Mouse (Mus musculus): ENCODE measurements around the gene Bcar1. TPM values are rescaled to one million over a fixed set of nuclear protein-coding genes. Genes with fewer than 3 reads are reported as not detected.

Gene Bcar1
- polyA plus RNA-seq, 1 experiment from 2014 or later: 54.2 TPM

DNA sequence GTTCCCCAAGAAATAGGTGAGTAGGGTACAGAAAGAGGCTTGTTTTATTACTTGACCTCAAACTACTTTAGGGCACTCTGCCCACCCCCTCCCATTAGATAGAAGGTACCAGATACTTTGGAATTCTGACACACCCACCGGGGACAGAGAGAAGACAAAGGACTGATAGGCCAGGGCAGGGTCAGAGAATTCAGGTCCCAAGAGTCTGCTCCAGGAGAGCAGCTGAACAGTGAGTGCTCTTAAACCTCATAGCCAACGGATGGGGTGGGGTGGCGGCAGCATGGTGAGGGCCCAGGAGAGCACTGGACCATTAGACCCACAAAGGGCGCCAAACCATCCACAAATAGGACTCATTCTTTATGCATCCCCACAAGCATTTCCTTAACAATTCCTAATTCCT lies 22.0 kb upstream of the Bcar1 start:
- ATAC-seq (ENCODE audit: low FRiP score, low read depth): no peak

DNA sequence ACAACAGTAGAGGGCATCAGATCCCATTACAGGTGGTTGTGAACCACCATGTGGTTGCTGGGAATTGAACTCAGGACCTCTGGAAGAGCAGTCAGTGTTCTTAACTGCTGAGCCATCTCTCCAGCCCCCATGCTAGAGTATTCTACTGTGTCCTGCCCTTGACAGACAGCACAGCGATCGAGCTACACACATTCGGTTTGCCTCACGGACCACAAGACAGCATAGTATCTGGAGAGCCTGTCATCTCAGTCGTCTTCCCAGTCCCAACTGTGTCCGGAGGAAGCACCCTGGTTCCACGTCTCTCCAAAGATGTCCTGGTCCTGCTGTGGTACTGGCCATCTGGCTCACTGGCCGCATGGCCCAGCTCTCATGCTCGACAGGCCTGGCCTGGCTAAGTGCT lies 21.5 kb upstream of the Bcar1 start:
- Histone ChIP-seq H3K4me3 (no peak overlapping the region), H3K36me3 (peaks cover 3% of the 10 kb centered on the region; the same call in 1 of the 2 replicates), H3K4me2 (no peak overlapping the region), H3K9ac (no peak overlapping the region), H3K27ac (replicated peaks) (no peak overlapping the region), H3K27me3 (no peaks in the 10 kb centered on the region), H3K4me1 (replicated peaks) (peaks cover 15% of the 10 kb centered on the region), H3K9me3 (no peaks in the 10 kb centered on the region)
- no peak for ATAC-seq (ENCODE audit: low FRiP score, low read depth)
- WGBS: 97% methylated on average over 9 of the region's 9 CpGs

More for the DNA sequence above, 22.0 kb upstream of the Bcar1 start:
- WGBS: 83% methylated on average over 4 of the region's 4 CpGs
- H3K4me1 ChIP-seq (replicated peaks): peaks cover 19% of the 10 kb centered on the region
- H3K27ac ChIP-seq (replicated peaks): no peak overlapping the region
- peaks cover 3% of the 10 kb centered on the region; the same call in 1 of the 2 replicates for H3K36me3 ChIP-seq
- H3K4me2 ChIP-seq: no peak overlapping the region
- no peak overlapping the region for H3K9ac ChIP-seq
- H3K27me3 ChIP-seq: no peaks in the 10 kb centered on the region
- H3K4me3 ChIP-seq: no peak overlapping the region
- H3K9me3 ChIP-seq: no peaks in the 10 kb centered on the region

DNA sequence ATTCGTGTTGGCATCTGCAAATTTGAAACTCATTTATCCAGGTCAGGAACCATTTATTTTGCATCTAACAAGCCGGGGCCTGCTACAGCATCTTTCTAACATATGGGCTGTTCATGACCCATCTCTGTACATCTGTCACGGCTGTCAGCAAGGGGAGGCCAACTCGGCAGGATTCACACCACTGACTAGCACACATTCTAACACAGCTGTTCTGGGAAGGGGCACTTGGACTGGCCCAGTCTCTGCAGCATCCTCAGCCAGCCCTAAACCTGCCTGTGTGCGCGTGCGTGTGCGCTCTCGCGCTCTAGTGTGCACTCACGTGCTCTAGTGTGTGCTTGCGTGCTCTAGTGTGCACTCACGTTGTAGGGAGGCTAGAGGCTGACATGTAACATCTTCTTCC lies 17.1 kb upstream of the Bcar1 start:
- no peaks in the 10 kb centered on the region for H3K27me3 ChIP-seq
- 0 out of 2 replicates have a peak, but pooled peaks have one; percentile 34 for ATAC-seq (ENCODE audit: low FRiP score, low read depth)
- no peak overlapping the region for H3K4me2 ChIP-seq
- H3K27ac ChIP-seq (replicated peaks): no peak overlapping the region
- no peaks in the 10 kb centered on the region for H3K36me3 ChIP-seq
- no peak overlapping the region for H3K4me3 ChIP-seq
- H3K4me1 ChIP-seq (replicated peaks): no peaks in the 10 kb centered on the region
- no peak overlapping the region for H3K9ac ChIP-seq
- H3K9me3 ChIP-seq: no peaks in the 10 kb centered on the region
- WGBS: 67% methylated on average over 13 of the region's 13 CpGs

DNA sequence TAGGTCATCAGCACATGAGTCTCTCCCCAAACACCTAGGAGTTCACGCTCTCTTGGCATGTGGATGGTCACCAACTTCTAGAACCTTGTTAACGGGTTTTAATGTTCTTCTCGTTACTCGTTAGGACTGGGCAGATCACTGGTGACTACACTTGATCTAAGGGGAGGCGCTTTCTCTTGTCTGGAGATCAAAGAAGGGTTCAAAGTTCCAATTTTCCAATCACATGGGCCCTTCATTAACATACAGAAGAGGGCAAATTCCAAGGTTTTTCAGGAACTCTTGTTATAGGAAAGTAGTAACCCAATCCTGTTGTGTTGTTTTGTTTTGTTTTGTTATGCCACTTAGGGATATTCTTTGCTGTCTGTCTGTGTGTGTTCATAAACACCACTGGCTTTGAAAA lies 15.2 kb upstream of the Bcar1 start:
- ATAC-seq (ENCODE audit: low FRiP score, low read depth): no peak
- Histone ChIP-seq H3K4me2 (no peak overlapping the region), H3K27me3 (no peaks in the 10 kb centered on the region), H3K27ac (replicated peaks) (no peak overlapping the region), H3K4me1 (replicated peaks) (no peaks in the 10 kb centered on the region), H3K4me3 (no peak overlapping the region), H3K9me3 (no peaks in the 10 kb centered on the region), H3K9ac (no peak overlapping the region), H3K36me3 (no peaks in the 10 kb centered on the region)
- WGBS: 93% methylated on average over 5 of the region's 5 CpGs

DNA sequence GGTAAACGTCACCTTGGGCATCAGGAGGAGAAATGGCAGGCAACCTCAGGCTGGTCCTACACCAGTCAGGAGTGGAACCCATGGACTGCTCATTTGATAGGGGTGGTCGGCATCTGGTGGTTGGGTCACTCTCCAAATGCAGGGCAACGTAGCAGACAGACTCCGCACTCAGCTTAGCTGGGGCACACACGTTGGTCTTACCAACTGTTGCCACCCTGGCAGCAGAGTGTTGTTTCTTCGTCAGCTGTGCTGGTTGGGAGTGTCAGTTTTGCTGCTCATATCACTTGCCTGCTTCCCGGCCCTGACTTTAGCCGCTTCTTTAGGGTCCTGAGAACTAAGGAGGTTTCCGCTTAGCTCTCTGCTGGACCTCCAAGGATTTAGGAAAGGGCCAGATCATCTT lies 14.0 kb upstream of the Bcar1 start:
- Histone ChIP-seq H3K36me3 (no peaks in the 10 kb centered on the region), H3K4me2 (no peak overlapping the region), H3K27ac (replicated peaks) (no peak overlapping the region), H3K4me1 (replicated peaks) (no peaks in the 10 kb centered on the region), H3K9me3 (no peaks in the 10 kb centered on the region), H3K4me3 (no peak overlapping the region), H3K27me3 (no peaks in the 10 kb centered on the region), H3K9ac (no peak overlapping the region)
- WGBS: 91% methylated on average over 9 of the region's 9 CpGs
- no peak for ATAC-seq (ENCODE audit: low FRiP score, low read depth)

DNA sequence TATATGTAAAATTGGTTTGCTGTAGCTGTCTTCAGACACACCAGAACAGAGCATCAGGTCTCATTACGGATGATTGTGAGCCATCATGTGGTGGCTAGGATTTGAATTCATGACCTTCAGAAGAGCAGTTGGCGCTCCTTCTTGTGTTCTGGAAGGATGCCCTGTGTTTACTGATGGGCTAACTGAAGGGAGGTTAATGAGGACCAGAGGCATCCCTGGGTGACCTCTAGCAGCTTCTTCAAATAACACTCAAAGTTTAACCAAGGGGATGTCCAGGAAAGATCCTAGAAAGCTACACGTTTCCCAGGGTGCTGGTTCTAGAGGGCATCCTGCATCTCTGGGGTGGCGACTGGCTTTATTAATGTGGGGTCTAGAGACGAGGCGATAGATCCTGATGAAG lies 11.1 kb upstream of the Bcar1 start:
- 88% methylated on average over 6 of the region's 6 CpGs for WGBS
- Histone ChIP-seq H3K27me3 (no peaks in the 10 kb centered on the region), H3K4me2 (no peak overlapping the region), H3K4me3 (no peak overlapping the region), H3K4me1 (replicated peaks) (no peaks in the 10 kb centered on the region), H3K9me3 (no peaks in the 10 kb centered on the region), H3K9ac (no peak overlapping the region), H3K36me3 (no peaks in the 10 kb centered on the region), H3K27ac (replicated peaks) (no peak overlapping the region)
- ATAC-seq (ENCODE audit: low FRiP score, low read depth): no peak

DNA sequence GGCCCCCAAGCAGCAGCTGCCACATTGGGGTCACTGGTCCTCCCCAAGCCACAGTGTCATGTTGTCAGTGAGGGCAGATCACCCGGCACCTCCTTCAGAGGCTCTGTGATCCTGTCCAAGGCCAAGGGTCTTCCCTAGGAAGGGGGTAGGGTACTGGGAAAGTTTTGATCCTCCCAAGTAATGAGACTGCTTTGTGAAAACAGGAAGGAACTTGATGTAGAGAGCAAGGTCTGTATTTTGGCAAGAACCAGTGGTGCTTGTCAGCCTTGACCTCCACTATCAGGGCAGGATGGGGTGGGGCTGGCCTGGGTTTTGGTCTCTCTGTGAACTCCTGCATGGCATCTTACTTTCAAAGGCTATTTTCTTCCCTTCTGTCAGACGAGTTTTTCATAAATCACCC lies 10.5 kb upstream of the Bcar1 start:
- Histone ChIP-seq H3K4me3 (no peak overlapping the region), H3K27me3 (no peaks in the 10 kb centered on the region), H3K36me3 (no peaks in the 10 kb centered on the region), H3K9me3 (no peaks in the 10 kb centered on the region), H3K4me2 (no peak overlapping the region), H3K9ac (no peak overlapping the region), H3K27ac (replicated peaks) (no peak overlapping the region), H3K4me1 (replicated peaks) (no peaks in the 10 kb centered on the region)
- no peak for ATAC-seq (ENCODE audit: low FRiP score, low read depth)
- 65% methylated on average over 2 of the region's 2 CpGs for WGBS

DNA sequence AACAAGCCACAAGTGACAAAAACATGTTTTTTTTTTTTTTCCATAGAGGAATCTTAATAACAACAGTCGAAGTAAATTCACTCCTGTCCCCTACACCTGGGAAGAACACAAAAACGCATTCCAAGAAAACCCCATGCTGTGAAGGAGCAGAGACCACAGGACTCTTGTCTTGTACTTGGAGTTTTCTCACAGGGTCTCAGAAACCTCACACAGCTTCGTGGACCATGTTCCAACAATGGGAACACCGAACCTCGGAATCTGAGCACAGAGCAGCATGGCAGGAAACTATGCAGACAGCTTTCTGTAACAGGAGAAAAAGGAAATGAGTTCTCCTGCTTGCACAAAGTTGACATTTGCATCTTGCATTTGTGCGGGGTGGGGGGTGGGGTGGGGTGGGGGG lies 5.2 kb upstream of the Bcar1 start:
- no peak for ATAC-seq (ENCODE audit: low FRiP score, low read depth)
- Histone ChIP-seq H3K4me2 (no peak overlapping the region), H3K9ac (no peak overlapping the region), H3K4me3 (no peak overlapping the region), H3K27ac (replicated peaks) (no peak overlapping the region), H3K4me1 (replicated peaks) (peaks cover 25% of the 10 kb centered on the region), H3K36me3 (no peaks in the 10 kb centered on the region), H3K27me3 (no peaks in the 10 kb centered on the region), H3K9me3 (no peaks in the 10 kb centered on the region)
- 66% methylated on average over 6 of the region's 6 CpGs for WGBS

DNA sequence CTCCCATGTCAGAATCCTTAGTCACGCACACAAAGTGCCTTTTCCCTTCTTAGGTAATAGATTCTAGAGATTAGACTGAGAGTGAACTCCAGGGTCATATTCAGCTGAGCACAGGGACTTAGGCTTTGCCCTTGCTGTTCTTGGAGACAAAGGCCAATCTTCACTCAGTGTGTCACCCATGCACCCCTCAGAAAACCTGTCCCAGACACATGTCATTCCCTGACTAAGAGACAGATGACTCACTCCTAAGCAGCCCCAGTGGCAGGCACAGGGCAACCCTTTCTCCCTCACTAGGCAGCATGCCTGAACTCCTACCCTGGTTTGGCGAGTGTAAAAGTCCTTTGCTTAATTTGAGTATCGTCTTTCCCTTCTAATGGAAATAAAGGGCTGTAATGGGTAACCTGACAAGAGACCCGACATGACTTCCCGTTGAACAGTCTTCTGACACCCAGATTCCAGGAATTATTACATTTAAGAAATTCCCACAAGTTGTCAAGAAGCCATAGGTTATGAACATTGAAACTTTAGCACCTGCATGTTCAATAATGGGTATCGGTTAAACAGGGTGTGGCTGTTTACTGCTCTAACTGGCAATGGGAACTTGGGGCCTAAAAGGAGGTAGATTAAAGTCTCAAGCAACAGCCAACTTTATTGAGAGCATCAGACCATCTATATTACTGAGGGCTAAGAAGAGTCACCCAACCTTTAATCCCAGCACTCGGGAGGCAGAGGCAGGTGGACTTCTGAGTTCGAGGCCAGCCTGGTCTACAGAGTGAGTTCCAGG lies 4.4 kb upstream of the Bcar1 start:
- Histone ChIP-seq H3K4me1 (replicated peaks) (peaks cover 26% of the 10 kb centered on the region), H3K9me3 (no peaks in the 10 kb centered on the region), H3K27ac (replicated peaks) (no peak overlapping the region), H3K4me2 (no peak overlapping the region), H3K27me3 (no peaks in the 10 kb centered on the region), H3K4me3 (no peak overlapping the region), H3K36me3 (no peaks in the 10 kb centered on the region), H3K9ac (no peak overlapping the region)
- WGBS: 90% methylated on average over 8 of the region's 8 CpGs
- ATAC-seq (ENCODE audit: low FRiP score, low read depth): no peak

DNA sequence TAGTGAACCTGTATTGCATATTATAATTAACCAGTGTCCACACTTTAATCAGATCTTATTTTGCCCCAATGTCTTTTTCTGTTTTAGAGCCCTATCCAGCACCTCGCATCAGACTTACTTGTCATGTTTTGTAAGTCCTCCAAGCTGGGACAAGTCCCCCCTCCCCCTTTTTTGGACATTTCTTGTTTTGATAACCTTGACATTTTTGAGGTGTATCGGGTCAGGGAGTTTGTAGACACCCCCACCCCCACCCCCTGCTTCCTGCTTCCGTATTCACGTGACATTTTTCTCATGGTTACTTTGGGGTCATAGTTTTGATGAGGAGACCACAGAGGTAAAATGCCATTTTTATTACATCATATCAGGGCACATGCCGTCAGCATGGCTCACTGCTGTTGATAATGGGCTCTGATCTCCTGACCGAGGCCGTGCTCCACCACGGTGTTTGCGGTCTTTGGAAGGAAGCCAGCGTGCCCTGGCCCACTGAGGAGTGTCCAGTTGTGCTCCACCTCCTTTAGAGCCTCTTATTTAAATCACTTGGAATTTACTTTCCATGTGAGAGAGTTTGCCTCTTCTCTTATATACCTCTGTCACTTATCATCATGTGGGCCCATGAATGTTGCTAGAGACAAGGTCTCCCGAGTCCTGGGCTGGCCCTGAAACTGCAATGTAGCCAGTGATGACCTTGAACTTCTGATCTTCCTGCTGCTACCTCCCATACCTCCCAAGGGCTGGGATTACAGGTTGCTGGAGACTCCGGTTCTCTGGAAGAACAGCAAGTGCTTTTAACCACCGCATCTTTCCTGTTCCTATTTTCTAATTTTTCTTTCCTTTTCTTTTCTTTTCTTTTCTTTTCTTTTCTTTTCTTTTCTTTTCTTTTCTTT lies 3.2 kb upstream of the Bcar1 start:
- no peak overlapping the region for H3K4me2 ChIP-seq
- no peak overlapping the region for H3K9ac ChIP-seq
- ATAC-seq (ENCODE audit: low FRiP score, low read depth): no peak
- no peak overlapping the region for H3K4me3 ChIP-seq
- H3K4me1 ChIP-seq (replicated peaks): peaks cover 38% of the 10 kb centered on the region
- H3K36me3 ChIP-seq: no peaks in the 10 kb centered on the region
- no peaks in the 10 kb centered on the region for H3K9me3 ChIP-seq
- 85% methylated on average over 13 of the region's 13 CpGs for WGBS
- no peaks in the 10 kb centered on the region for H3K27me3 ChIP-seq
- H3K27ac ChIP-seq (replicated peaks): no peak overlapping the region

DNA sequence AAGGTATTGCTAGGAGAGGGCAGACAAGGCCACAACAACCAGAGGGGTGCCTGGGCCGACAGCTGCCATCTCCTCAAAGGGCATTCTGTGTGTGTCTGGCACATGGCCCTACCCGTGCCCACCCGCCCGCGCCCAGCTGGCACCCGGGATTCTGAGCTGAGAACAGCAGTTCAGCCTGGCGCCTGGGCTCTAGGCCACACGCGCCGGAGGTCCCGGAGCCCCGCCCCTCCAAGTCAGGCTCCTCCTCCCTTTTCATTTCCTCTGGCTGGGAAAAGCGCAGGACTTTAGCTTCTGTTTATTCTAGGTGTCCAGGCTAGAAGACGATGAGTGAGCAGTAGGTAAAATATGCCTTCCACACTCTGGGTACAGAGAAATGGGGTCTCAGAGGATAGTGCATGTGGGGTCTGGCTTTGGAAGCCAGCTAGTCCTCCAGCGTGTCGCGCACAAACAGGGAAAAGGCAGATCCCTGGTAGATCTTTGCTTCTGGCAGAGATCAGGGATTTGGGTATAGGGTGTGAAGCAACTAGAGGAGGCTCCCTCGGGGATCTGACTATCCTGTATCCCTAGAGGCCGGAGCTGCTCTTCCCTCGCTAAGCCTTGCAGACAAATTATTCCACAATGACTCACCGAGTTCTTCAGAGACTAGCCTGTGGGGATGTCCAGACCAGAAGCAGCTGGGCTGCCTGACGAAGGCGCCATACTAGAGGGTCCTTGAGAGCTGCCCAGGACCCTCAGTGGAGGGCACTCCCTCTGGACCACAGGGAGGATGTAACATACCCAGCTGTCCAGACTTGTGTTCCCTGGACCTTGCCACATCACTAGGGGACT lies 2.2 kb upstream of the Bcar1 start:
- Histone ChIP-seq H3K4me3 (peak overlapping the region; percentile 15), H3K36me3 (no peaks in the 10 kb centered on the region), H3K27ac (replicated peaks) (peak overlapping the region; percentile 67), H3K9me3 (no peaks in the 10 kb centered on the region), H3K27me3 (no peaks in the 10 kb centered on the region), H3K9ac (peak overlapping the region; percentile 26; the same call in 1 of the 2 replicates), H3K4me2 (peak overlapping the region; percentile 52), H3K4me1 (replicated peaks) (peaks cover 48% of the 10 kb centered on the region)
- WGBS: 5% methylated on average over 23 of the region's 23 CpGs
- peak; percentile 70 for ATAC-seq (ENCODE audit: low FRiP score, low read depth)
